Mouse (Mus musculus) testis, postnatal 14 days (tissue): ENCODE data around the gene Rai1.

Experiments used
- DNase-seq: peaks from one replicate; pipeline ENCODE4 v3.0.0; 2021; ENCODE audit warnings: low spot score

Rai1 gene

DNA sequence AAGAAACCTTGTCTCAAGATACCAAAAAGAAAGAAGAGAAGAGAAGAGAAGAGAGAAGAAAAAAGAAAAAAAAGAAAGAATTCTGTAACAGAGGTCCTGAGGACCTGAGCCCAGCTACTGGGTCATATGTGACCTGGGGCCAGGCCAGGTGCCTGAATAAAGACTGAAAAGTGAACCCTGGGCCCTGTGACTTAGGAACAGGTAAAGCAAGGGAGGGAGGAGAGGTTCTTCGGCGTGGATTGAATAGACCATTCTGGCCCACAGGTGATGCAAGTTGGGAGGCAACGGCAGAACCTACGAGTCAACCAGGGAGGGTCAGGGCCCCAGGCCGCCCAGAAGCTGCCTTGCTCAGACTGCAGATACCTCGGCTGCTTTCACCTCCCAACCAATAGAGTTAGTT lies 116.6 kb downstream of the Rai1 start:
- DNase-seq, result no peak

DNA sequence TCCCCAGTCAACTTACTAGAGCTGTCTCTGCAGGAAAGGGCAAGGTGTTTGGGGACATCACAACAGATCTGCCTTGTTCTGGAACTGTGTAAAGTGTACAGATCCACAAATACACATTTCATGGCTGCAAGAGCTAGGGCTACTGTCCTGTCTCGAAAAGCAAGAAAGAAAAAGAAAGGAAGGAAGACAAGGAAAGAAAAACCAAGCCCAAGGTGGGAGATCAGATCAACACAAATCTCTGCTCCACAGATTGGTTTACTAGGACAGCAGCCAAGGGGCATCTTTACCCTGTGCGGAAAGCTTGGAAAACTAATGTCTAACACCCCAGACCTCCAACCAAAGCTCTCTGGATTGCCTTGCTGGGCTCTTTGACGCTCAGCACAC lies 117.3 kb downstream of the Rai1 start:
- no peak for DNase-seq

DNA sequence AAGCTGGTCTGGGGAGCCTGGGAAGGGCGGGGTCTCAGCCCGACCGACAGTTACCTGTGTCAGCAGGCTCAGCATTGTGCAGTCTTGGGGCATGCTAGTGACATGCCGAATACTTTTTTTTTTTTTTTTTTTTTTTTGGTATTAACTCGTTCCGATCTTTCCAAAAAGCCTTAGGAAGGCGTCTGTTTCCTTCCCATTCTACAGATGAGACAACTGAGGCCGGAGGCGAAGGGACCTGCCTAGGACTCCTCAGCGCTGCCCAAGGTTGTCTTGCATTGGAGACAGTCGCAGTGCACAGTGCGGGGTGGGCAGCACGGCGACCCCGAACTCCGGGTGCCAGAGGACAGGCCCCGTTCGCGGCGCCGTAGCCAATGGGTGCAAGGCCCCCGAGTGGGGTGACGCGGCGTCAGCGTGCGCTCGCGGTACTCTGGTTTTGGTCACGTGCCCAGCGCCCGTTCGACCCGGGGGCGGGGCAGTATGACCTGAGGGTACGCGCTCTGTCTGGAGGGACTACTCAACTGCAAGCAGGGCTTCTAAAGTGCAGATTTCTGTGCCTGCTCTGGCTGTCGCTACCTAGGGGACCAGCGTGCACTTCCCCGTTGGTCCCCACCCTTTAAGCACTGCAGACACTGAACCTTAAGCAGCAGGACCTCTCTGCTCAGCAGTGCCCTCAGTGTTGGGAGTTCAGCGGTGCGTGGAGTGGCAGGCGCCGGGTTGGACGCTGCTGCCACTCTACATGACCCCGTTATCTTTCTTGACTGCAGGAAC lies 117.8 kb downstream of the Rai1 start, which contains the start of gene Srebf1:
Gene Srebf1 (minus strand): TSS at position 113 of the 768 bp plus-strand sequence.
- peak; percentile 83 for DNase-seq

DNA sequence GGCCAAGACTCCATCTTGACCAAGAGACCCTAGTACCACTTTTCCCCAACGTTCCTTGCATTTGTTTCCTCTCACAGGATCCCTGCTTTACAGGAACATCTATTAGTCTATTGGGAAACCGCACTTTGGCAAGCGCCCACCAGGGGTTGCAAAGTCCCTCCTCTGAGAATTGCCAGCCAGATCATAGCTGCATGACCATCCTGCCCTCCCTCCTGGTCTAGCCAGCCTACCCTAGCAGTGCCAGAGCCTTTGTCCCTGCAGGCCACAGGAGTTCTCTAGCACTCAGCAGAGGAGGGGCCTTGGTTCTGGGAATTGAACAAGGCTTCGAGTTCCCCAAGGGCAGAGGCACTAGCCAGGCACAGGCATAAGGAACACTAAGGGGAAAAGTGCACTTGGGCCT lies 119.9 kb downstream of the Rai1 start:
- DNase-seq, result no peak

DNA sequence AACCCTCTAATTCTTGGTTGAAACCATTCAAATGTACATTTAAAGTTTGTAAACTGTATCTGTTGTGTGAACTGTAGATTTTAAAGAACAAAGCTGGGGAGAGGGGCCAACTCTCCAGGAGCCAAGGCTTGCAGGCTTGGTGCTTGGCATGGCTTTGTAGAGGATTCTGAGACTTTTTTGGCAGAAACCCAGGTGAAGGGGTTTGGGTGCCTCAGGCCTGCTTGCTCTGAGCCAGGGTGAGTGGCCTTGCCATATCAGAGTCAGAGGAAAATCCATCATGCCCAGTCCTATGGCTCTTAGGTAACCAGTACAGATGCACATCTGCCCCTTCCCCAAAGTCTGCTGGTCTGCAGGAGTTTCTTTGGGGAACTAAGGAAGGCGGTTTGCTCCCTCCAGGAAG lies 121.1 kb downstream of the Rai1 start:
- DNase-seq, result no peak

DNA sequence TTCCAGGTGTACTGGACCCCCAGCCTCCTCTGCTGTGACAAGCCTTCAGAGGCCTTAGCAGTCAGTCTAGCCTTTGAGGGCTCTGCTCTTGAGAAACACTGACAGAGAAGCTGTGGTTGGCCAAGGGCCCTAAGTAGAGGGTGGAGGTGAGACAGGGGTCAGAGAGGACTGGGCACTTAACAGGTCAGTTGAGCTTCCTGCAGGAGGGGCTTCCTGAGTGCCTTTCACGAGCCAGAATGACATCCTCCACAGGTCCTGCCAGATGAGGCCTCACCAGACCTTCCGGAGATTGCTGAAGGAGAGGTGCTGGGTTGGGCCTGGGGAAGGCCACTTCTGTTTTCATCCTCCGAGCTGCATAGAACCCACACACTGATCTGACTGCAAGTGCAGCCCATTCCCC lies 123.7 kb downstream of the Rai1 start:
- no peak for DNase-seq

DNA sequence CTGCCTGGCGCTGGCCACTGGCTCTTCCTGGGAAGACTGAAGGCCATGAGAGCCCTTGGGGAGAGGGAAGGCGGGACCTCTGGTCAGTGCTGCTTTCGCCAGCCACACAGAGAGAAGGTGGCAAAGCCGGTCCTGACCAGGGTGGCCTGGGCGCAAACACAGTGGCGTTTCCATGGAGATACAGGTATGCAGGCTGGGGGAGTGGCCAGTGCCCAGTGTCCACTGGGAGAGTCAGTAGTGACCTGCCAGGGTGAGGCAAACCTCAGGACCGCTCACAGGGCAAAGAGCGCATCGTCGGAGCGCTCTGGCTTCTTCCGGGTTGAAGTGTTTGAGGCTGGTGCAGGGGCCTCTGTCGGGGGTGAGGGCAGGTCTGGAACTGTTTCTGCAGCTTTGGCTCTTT lies 125.0 kb downstream of the Rai1 start:
- no peak for DNase-seq

DNA sequence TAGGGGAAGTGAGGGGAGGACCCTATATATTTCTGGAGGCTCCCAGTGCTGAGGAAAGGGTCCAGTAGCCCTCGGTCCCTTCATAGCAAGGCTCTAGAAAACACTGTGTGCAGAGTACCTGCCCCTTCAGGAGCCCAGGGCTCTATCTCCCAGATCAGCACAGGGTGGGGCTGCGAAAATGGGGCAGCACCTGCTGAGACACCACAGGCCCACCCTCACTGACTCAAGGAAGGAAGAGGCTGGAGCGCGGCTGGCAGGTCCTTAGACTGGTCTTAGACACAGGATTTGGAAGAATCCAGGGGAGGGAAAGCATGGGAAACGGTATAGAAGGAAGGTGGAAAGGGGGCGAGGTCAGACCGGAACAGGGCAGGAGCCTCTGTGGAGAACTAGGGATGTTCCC lies 125.7 kb downstream of the Rai1 start:
- no peak for DNase-seq

DNA sequence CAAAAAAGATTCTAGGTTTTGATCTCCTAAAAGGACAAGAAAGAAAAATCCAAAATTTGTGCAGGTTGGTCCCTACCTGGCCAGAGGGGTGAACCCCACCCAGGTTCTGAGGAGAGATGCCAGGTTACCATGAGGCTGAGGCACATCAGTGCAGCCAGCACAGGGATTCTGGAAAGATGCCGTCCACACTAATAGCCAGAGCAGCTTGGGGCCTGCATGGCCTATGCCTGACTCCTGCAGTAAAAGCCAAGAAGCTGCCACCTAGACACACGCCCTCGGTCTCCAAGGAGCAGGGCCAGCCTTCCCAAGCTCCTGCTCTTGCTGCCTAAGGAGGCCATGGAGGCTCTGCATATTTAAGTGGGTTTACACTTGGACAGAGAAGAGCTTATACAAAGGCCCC lies 126.5 kb downstream of the Rai1 start:
- DNase-seq, result no peak

DNA sequence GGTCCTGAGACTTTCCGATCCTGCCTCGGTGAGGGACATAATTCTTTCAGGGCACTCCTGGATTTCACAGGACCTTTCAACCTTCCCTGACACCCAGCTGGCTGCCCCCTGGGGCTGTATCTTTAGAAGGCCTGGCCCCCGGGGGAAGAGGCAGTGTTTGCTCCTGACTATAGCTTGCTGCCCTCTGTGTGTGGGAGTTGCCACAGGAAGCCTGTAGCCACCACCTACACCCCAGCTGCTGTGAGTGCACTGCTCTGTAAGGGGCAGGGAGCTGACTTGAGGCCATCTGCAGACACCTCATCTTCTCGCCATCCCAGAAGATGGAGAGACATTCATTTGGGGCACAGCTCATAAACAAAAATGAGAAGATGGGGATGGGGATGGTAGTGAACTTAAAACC lies 127.1 kb downstream of the Rai1 start:
- DNase-seq, result no peak

DNA sequence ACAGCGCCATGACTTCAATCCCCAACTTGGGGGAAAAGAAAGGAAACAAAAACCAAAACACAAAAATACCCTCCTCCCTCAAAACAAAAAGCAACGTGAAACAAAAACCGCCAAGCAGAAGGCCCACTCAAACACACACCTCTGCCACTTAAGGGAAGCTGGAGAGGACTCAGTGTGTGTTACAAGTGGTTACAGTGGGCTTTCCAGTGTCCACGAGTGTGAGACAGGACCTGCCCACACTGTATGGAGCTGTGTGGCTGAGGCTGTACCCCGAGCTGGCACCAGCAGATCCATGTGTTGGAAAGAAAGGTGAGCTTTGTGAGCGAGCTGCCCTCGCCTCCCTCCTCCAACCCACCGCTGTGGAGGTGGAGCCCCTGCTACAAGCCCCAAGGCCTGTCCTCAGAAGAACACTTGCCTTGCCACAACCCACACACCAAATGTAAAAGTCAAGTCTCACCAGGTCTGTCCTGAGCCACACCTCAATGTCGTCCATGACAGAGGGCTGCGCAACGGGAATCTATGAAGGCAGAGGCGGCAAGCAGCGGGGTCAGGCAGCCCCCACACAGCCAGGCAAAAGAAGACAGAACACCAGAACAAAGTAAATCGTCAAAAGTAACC lies 127.7 kb downstream of the Rai1 start:
- no peak for DNase-seq

DNA sequence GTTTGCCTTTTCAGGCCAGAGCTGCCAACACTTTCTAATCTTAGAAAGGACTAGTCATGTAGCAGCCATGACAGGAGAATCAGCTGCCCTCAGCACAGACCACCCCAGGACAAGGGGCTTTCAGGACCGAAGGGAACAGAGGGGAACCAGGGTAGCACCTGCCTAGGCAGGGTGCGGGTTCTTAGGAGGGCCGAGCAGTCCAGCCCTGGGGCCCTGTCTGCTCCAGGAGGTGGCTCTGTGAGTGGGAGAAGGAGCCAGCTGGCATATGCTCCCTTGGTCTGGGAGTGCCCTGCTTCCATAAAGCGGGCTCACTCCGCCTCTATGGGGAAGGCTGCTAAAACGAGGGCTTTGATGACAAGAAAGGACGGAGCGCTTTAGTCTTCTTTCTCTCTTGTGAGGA lies 128.4 kb downstream of the Rai1 start:
- no peak for DNase-seq

DNA sequence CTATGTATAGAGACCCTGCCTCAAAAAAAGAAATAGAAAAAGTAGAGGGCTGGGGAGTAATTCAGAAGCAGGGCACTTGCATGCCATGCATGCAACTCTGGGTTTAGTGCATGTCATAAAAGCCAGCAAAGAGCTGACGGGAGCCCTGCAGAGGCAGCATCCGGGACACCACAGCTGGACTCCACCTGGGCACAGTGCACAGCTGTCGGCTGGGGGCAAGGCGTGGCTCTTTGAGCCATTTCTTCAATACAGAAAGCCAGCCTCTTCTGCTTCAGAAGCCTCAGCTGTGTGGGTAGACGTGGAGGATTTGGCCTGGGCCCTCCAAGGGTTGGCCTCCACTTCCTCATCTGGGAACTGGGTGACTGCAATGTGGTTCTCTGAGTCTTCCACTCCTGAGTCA lies 130.5 kb downstream of the Rai1 start:
- no peak for DNase-seq

DNA sequence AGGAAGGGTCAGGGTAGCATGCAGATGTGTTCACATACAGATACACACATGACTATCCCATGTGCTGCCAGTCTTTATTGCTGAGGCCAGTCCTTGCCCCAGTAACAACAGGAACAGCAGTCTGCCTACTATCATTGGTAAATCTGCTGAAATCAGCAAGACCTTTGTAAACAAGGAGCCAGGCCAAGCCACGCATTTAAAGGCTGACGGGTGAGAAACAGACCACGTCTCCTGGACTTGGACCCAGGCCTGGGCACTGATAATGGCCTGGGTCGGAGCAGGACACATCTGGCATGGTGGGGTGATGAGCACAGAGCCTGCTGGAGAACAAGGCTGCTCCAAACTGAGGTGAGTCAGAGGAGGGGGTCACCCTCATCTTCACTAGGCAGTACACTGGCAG lies 135.7 kb downstream of the Rai1 start:
- DNase-seq, result no peak

DNA sequence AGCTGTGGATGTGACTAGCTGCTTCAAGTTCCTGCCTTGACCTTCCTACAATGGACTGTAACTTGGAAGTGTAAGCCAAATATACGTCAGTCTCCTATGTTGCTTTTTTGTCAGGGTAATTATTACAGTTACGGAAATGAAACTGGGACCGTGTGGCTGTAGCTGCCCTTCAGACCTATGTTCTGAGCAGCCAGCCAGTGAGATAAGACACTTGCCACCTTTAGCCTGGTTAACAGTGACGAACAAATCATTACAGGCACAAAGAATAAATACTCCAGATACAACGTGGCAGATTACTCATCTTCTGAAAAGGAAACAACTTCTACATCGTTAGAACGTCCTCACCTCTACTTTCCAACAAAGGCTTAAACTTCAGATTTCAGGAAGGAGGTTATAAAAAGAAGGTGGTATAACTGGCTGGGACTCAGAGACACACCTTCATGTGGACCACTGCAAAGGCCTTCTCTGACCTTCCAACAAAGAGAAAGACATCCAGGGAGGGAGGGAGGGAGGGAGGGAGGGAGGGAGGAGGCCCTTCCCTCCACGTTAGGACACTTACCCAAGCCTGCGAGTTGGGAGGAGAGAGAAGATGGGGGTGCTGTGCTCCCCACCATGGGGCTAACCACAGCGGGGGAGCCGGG lies 139.8 kb downstream of the Rai1 start:
- DNase-seq, result no peak

DNA sequence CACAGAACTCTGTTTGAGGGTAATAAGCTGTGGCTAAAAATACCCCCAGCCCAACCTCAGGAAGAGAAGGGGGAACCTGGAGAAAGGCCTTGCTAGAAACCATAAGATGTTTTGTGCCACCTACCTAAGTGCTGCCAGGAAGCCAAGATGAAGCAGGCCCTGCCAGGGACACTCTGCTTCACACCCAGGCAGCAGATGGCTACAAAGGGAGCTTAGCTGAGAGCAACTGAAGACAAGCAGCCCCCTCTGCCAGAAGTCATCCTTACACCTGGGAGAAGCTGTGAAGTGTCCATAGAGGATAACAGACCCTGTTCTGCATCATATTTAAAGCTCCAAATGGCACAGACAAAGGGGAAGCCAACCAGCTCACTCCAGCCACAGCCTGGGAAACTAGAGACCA lies 141.3 kb downstream of the Rai1 start:
- no peak for DNase-seq

DNA sequence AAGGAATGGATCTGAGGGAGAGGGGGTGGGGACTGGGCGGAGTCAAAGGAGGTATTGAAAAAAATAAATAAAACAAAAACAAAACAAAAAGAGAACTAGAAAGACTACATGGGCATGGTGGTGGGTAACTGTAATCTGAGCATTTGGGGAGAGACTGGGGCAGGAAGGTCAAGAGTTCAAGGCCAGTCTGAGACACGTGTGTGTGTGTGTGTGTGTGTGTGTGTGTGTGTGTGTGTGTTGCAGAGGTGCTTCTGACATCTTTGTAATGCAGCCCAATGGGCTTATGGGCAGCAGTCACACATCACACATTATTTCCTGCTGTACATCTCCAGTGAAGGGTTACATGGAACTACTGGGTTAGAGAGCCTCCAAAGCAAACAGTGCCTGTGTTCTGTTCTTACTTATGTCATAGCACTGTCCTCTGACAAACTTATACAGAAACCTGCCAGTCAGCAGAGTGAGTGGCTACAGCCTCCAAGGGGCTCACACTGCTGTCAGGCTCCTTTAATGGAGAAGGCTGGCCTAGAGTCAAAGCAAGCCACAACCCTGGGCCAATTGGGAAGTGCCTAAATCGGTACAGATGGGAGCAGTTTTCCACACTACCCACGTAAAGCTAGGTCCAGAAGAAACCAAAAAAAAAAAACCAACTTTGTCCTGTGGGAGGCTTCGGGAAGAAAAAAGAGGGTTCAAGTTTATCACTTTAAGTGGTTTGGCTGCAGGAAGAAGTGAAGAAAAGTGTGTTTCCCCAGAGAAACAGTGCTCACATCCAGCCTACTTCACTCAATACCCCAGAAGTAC lies 143.1 kb downstream of the Rai1 start:
- DNase-seq, result no peak
